Mouse (Mus musculus): ENCODE measurements around the gene Igf1.

DNA sequence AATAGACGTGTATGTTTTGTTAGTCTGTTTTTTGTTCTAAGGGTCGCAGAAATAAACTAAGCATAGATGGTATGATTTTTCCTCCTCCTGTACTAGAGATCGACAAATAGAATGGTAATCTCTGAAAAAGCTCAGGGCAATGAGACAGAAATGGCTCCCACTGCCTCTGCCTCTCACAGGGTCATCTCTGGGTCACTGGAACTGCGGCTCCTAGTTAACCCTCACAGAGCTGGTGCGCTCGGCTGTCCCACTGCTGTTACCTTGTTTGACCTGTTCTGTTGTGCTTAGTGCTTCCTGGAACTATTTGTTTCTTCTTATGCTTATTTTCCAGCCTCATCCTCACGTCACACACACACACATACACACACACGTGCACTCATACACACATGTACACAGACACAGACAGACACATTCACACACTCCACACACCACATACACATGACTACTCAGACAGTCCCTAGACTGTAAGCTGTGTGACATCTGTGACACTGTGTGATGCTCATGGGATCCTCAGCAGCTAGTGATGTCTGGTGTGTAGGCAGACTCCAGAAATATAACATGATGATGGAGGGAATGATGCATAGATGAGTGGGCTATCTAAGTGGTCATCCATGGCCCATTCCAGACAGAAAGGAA lies 13.0 kb upstream of the Igf1 start:
- TF ChIP-seq MYOD1 (IDR thresholded peaks at IDR 0.05; ENCODE audit: control insufficient read depth in 1 of 3, insufficient read length in 2 of 3, low read depth in 2 of 3) (no peak), POLR2A (IDR thresholded peaks at IDR 0.05; ENCODE audit: insufficient read length, low read depth) (no peak), POLR2AphosphoS2 (IDR thresholded peaks at IDR 0.05; ENCODE audit: insufficient read length, low read depth) (no peak), TCF12 (IDR thresholded peaks at IDR 0.05; ENCODE audit: insufficient read depth, poor library complexity, severe bottlenecking) (no peak), MYOG (IDR thresholded peaks at IDR 0.05; ENCODE audit: control insufficient read depth in 1 of 3, insufficient read depth in 1 of 3, insufficient read length in 2 of 3, low read depth in 2 of 3) (no peak)

Measured in myocyte (in vitro differentiated cells).